Mouse (Mus musculus) left cerebral cortex, postnatal 25 days (tissue): ENCODE results near the gene Prickle4. TPM values are rescaled to one million over a fixed set of nuclear protein-coding genes. Genes with fewer than 3 reads are reported as not detected.
"Not testable (repeated sequence)": the region's sequence is repeated elsewhere in the genome, so short reads cannot be mapped to it uniquely, and the experiment has no call there.

ENCODE experiments used
- DNase-seq, 2 experiments: peaks; one replicate each; pipeline ENCODE4 v3.0.0; 2022; ENCODE audit warnings: low spot score in 2 of 2, mixed read lengths in 1 of 2
- intact Hi-C: fragments of 180-260 bp; cut with DNase I; formaldehyde crosslinking; loops from one replicate; pipeline ENCODE4 v1.15.1; 2025
- total RNA-seq, 2 experiments: library from RNA; stranded (reverse); gene quantifications; 2 replicates each; pipeline ENCODE4 v1.2.3; 2021

Gene Prickle4
- total RNA-seq, 2 experiments from 2014 or later = 4.2 to 5.7 TPM

DNA sequence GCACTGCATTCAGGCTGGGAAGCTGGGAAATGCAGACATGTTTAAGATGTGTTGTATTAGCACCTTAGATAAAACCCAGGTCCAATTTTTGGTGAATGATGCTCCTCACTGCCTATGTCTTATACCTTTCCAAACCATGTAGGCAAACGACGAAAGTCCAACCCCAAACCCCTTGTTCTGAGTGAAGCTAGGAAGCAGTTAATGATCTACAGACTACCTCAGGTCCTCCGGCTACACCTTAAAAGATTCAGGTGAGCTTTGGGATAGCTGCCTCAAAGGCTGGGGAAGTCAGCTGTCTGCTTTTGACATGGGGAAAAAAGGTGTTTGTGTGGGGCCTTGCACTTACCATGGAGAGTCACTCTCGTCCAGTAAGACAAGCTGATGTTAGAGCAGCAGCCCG, 15.8 kb downstream of the Prickle4 start:
- intact Hi-C loops = no loop called here
- no peak for DNase-seq

DNA sequence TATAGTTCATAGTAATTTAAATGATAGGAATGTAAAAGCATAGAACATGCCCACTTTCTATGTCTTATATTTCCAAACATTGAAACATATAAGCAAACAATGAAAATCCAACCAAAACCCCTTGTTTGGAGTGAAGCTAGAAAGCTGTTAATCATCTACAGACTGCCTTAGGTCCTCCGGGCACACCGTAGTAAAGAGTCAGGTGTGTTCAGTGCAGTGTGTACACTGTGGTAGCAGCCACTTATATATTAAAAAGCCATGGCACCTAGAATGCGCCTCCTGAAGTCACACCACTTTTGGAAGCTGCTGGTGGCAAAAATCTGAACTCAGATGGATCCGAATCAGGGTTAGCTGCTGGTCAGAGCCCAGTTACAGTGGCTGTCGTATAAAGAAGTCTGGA, 16.3 kb downstream of the Prickle4 start:
- intact Hi-C loops = no loop called here
- no peak for DNase-seq

DNA sequence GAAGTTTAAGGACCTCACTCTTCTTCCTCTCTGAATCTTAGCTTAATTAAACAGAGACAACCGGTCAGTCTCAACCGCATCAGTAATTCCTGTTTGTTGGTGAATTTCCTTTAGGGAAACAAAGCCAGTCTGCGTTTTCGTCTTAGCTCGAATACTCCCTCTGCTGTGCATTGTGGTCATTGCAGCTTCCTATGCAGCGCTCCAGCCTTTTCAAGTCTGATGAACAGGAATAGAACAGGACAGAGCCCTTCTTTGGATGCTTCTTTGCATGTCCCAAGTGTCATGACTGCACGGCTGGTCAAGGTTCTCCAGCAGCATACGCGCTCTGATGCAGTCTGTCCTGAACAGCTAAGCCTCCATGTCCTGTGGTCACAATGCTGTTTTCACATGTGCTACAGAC, 18.0 kb downstream of the Prickle4 start:
- intact Hi-C loops = loop anchor here (1.0 kb wide), 1 partner anchor 30 kb away; no protein-coding TSS in a partner anchor
- peak; percentile 79 to 85 for DNase-seq

DNA sequence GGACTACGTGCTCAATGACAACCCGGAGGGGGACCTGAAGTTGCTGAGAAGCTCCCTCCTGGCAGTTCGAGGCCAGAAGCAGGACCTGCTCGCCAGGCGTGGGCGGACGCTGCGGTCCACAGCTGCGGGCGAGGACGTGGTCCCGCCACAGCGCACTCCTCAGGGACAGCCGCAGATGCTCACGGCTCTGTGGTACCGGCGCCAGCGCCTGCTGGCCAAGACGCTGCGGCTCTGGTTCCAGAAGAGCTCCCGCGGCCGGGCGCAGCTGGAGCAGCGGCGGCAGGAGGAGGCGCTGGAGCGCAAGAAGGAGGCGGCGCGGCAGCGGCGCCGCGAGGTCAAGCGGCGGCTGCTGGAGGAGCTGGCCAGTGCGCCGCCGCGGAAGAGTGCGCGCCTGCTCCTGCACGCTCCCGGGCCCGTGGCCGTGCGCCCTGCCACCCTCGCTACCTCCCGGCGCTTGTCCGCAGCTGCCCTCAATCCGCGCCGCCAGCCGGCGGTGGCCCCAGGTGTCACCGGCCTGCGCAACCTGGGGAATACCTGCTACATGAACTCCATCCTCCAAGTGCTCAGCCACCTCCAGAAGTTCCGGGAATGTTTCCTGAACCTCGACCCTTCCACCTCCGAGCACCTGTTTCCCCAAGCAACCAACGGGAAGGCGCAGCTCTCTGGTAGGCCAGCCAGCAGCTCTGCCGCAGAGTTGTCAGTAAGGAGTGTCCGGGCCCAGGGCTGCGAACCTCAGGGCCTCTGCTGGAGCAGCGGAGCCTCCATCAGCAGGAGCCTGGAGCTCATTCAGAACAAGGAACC, 22.0 kb downstream of the Prickle4 start:
- intact Hi-C loops = no loop called here
- peak; percentile 53 to 57 for DNase-seq

DNA sequence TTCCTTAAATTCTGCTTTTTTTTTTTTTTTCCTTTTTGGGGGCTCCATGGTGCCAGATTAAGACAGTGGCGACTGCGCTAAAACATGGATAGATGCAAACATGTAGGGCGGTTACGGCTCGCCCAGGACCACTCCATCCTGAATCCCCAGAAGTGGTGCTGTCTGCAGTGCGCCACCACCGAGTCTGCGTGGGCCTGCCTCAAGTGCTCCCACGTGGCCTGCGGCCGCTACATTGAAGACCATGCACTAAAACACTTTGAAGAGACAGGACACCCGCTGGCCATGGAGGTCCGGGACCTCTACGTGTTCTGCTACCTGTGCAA, 22.6 kb downstream of the Prickle4 start:
- intact Hi-C loops = no loop called here

DNA sequence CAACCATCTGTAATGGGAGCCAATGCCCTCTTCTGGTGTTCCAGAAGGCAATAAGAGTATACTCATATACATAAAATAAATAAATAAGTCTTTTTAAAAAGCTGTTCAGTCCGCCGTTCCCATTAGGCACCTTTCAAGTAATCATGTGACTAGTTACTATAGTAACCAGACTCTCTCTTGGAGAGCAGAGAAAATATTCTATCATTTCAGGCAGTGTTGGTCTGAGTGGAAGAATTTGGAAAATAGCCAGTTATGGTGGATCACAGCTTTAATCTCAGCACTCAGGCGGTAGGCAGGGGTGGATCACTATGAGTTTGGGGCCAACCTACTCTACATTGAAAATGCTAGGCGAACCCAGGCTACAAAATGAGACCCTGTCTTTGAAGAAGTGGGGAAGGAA, 25.4 kb downstream of the Prickle4 start:
- intact Hi-C loops = no loop called here
- DNase-seq = no peak

More for the DNA sequence above, 22.6 kb downstream of the Prickle4 start:
- peak in 1 of 2 experiments; percentile 48 for DNase-seq

DNA sequence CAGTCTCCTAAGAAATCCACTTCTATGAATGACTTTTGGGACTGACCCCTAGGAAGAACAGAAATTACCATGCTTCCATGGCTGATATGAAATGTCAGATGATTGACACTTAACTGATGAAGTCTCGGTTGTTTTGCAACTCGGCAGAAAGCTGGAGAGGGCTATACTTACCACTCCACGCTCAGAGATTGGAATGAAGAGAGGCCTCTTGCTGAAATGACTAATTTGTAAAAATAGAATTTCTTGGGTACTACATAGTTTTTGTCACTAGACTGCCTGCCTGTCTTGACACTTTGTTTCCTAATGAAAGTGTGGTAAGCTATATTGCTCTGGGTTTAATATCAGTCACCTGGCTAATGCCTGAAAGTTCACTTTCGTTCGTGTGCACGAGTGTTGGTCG, 30.1 kb downstream of the Prickle4 start:
- intact Hi-C loops = no loop called here
- DNase-seq = no peak

DNA sequence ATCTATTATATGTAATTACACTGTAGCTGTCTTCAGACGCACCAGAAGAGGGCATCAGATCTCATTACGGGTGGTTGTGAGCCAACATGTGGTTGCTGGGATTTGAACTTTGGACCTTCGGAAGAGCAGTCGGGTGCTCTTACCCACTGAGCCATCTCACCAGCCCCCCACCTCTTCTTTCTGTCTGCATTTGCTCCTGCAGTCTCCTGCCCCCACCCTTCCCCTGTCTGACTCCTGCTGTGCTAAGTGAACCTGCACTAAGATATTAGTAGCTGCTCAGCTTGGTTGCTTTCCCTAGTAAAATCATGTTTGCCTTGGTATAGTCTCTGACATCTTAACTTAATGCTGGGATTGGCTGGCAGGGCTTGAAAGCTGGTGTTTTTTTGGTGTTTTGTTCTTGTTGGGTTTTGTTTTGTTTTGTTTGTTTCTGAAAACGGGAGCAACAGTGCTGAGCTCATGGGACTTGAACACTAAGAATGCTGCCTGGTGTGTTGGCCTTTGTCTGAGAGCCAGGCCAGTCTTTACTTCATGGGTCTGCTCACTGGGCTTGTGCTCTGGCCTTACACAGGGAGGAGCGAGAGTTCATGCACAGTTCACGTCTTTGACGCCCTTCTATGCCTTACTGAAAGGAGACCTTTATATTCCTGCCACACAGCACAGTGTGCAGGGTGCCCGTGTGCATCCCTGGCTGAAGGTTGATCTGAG, 31.4 kb downstream of the Prickle4 start:
- no peak for DNase-seq
- intact Hi-C loops = no loop called here

DNA sequence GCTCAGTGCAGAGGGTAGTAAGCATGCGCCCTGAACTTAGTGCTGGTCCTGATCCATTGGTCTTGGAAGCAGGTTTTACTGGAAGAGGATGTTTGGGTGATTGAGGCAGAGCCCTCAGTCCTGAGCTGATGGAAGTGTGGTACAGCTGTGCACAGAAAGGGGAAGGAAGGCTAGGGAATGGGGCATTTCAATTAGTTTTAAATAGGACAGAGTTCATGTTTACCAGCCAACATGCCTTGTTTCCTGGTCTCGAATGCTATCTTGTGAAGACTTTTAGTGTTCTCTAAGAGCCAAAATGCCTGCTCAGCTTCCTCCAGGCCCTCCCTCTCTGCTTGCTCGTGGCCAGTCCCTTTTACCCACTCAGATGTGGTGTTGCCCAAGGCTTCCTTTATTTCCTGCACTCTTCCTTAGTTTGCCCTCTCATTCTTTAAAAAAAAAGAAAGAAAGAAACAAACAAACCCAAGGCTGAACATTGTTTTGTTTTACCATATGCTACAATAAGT, 35.7 kb downstream of the Prickle4 start:
- intact Hi-C loops = no loop called here
- DNase-seq = no peak

DNA sequence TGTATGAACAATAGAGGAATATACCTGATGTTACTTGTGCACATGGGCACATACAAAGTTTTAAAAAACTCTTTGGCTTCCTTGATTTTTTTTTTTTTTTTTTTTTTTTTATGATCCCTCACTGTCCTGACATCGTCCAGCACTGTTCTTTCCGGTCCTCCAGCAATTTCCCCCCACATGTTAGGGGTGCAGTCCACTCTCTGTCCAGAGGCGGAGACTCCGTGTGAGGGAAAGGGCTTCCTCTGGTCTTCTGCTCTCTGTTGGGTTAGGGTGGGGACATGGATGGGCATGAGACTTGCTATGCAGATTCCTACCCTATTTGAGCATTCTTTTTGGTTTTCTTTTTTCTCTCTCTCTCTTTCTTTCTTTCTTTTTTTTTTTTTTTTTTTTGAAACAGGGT, 36.6 kb downstream of the Prickle4 start:
- no peak for DNase-seq
- intact Hi-C loops = no loop called here

DNA sequence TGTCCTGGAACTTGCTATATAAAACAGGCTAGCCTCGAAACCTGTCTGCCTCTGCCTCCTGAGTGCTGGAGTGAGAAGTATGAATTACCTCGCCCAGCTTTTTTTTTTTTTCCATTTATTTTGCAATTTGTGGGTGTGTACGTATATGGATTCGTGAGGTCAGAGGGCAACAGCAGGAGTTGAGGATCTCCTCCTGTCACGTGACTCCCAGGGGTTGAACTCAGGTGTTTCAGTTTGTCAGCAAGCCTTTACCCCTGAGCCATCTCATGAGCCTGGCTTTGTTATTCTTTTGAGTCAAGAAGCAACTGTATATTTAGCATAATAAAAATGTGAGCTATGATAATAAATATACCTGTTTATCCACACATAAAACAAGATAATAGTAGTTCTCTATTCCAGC, 38.8 kb downstream of the Prickle4 start:
- no peak for DNase-seq
- intact Hi-C loops = no loop called here

DNA sequence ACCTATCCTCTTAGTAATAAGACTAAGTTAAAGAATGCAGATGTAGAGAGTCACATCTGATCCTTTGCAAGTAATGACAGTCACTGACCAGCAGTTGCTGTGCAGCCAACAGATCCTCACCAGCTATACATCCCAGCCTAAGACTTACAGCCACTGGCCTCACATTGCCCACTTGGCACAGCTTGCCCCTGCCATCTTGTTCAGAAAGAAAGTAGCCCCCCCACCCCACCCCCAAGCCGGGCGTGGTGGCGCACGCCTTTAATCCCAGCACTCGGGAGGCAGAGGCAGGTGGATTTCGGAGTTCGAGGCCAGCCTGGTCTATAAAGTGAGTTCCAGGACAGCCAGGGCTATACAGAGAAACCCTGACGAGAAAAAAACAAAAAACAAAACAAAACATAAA, 40.2 kb downstream of the Prickle4 start:
- intact Hi-C loops = not testable (repeated sequence)

DNA sequence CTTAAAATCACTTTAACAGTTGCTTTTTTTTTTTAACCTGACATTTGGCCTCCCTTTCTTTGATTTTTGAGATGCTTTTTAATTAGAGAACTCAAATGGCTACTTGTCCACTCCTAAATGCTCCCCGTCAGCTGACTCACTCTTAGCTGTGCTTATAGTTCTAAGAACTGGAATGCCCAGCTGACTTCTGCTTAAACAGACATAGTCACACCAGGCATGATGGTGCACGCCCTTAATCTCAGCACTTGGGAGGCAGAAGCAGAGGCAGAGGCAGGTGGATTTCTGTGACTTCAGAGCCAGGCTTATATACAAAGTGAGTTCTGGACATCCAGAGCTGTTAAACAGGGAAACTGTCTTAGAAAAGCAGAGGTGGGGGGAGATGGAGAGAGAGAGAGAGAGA, 42.6 kb downstream of the Prickle4 start:
- intact Hi-C loops = no loop called here
- no peak for DNase-seq

More for the DNA sequence above, 40.2 kb downstream of the Prickle4 start:
- not testable (repeated sequence) for DNase-seq

DNA sequence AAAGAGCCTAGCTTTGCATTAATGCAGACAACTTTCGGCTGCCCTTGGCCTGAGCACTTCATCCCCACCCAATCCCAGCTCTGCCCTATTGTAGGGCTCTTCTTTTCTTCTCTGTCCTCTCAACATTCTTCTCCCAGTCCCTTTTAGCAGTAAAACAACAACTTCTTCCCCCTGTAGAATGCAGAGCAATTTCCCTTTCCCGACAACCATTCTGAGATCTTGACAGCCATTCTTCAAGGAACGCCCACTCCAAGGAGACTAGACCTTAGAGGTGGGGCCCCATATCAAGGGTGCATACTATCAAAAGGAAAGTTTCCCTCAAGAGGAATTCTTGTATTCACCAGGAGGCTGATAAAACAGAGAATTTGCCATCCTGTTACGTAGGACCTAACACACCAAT, 45.6 kb downstream of the Prickle4 start:
- no peak for DNase-seq
- intact Hi-C loops = no loop called here

DNA sequence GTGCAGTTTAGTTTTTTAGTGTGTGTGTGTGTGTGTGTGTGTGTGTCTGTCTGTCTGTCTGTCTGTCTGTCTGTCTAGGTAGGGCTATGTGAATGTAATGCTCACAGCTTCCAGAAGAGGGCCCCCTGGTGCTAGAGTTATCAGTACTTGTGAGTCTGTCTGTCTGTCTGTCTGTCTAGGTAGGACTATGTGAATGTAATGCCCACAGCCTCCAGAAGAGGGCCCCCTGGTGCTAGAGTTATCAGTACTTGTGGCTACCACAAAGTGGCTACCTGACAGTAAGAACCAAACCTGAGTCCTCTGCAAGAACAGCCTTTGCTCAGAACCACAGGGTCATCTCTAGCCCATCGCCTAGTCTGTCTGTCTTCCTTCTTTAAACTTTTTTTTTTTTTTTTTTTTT, 47.9 kb downstream of the Prickle4 start:
- intact Hi-C loops = loop anchor here (1.0 kb wide), 1 partner anchor 30 kb away; no protein-coding TSS in a partner anchor

DNA sequence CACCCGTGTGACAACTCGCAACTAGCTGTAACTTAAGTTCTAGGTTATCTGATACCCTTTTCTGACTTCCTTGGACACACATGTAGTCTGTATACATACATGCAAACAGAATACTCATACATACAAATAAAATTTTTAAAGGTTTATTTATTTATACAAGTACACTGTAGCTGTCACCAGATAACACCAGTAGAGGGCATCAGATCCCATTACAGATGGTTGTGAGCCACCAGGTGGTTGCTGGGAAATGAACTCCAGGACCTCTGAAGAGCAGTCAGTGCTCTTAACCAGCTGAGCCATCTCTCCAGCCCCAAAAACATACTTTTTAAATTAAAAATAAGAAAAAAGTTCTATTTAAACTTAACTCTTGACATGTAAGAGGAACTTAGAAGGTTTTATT, 51.5 kb downstream of the Prickle4 start:
- intact Hi-C loops = no loop called here
- DNase-seq = no peak

More for the DNA sequence above, 47.9 kb downstream of the Prickle4 start:
- DNase-seq = peak; percentile 27 to 58

Other genes starting within 250 kb of the Prickle4 start
- gene Taf8, start 192.4 kb downstream of the Prickle4 start, total RNA-seq = 10 to 100 TPM; 16.4 to 16.7 TPM
- 10 to 100 TPM; 31.0 to 31.7 TPM for gene Ccnd3, start 189.7 kb downstream of the Prickle4 start, total RNA-seq
- 10 to 100 TPM; 18.2 to 18.5 TPM for gene Bysl, start 83.2 kb downstream of the Prickle4 start, total RNA-seq
- 10 to 100 TPM; 27.2 to 32.7 TPM for gene Med20, start 83.2 kb downstream of the Prickle4 start, total RNA-seq
- gene Gm20517, start 83.1 kb downstream of the Prickle4 start, total RNA-seq = 1 to 10 TPM; 3.5 to 7.2 TPM
- 10 to 100 TPM in 1 of 2 experiments, 1 to 10 TPM in 1; 9.9 to 11.6 TPM for gene Usp49, start 64.0 kb downstream of the Prickle4 start, total RNA-seq
- gene Tomm6, start 6.3 kb downstream of the Prickle4 start, total RNA-seq = 100 to 1,000 TPM; 209 to 215 TPM
- 10 to 100 TPM; 22.0 to 24.2 TPM for gene Frs3, start 5.7 kb downstream of the Prickle4 start, total RNA-seq
- gene Gm21981, start 281 bp downstream of the Prickle4 start, total RNA-seq = 1 to 10 TPM; 3.3 to 3.8 TPM
- gene Pgc, start 32.1 kb upstream of the Prickle4 start, total RNA-seq = not detected
- gene Tfeb, start 42.3 kb upstream of the Prickle4 start, total RNA-seq = 10 to 100 TPM in 1 of 2 experiments, 1 to 10 TPM in 1; 8.2 to 11.5 TPM
- 1 to 10 TPM in 1 of 2 experiments, under 1 TPM in 1; 0.80 to 1.4 TPM for gene Mdfi, start 140.0 kb upstream of the Prickle4 start, total RNA-seq
- 10 to 100 TPM; 41.3 to 42.7 TPM for gene Foxp4, start 229.9 kb upstream of the Prickle4 start, total RNA-seq